Mouse (Mus musculus) MEL (cell line): Measurements from ENCODE around the gene Sag.
A peak's percentile ranks its signal among the peaks of the same experiment; 100 is the strongest.

Experiments
- CTCF ChIP-seq, 3 experiments: IDR thresholded peaks in 2 of 3; conservative IDR thresholded peaks in 1 of 3; 2 replicates each; pipeline ENCODE4 v1.5.1; 2011 to 2012; ENCODE audit warnings: low read length in 3 of 3, low read depth in 2 of 3, mild to moderate bottlenecking in 2 of 3, improper control_type of control experiment in 1 of 3, inconsistent platforms in 1 of 3, mixed read lengths in 1 of 3, moderate library complexity in 1 of 3; ENCODE audit not compliant: control insufficient read depth in 1 of 3, insufficient read depth in 1 of 3, poor library complexity in 1 of 3, severe bottlenecking in 1 of 3
- HCFC1 ChIP-seq: IDR thresholded peaks from 2 replicates; pipeline ENCODE4 v1.6.1; 2012; ENCODE audit warnings: low read depth, mild to moderate bottlenecking, inconsistent platforms, low read length, improper control_type of control experiment, moderate library complexity
- POLR2A ChIP-seq, 2 experiments: IDR thresholded peaks; 2 replicates each; pipeline ENCODE4 v1.6.1; 2011 to 2012; ENCODE audit warnings: low read length in 2 of 2, mild to moderate bottlenecking in 2 of 2, control low read depth in 1 of 2, improper control_type of control experiment in 1 of 2, low read depth in 1 of 2, moderate library complexity in 1 of 2; ENCODE audit not compliant: control insufficient read depth in 1 of 2, insufficient read depth in 1 of 2, poor library complexity in 1 of 2
- USF1 ChIP-seq: IDR thresholded peaks from 2 replicates; pipeline ENCODE4 v1.6.1; 2014; ENCODE audit warnings: low read depth, mild to moderate bottlenecking, inconsistent platforms, low read length, improper control_type of control experiment, moderate library complexity

GRCm38 (mm10) chr1:87852081-87852790 lies 48.8 kb downstream of the Sag start:
- TF ChIP-seq HCFC1 (0 out of 2 replicates have a peak, but pooled peaks have one; percentile 15), POLR2A (IDR thresholded peaks at IDR 0.05; ENCODE audit: control insufficient read depth in 1 of 2, insufficient read depth in 1 of 2, low read depth in 1 of 2, low read length in 2 of 2, poor library complexity in 1 of 2) (no peak), USF1 (no peak), CTCF (IDR thresholded peaks at IDR 0.05 in 2 of 3, conservative IDR thresholded peaks at IDR 0.05 in 1 of 3; ENCODE audit: control insufficient read depth in 1 of 3, insufficient read depth in 1 of 3, low read depth in 2 of 3, low read length in 3 of 3, poor library complexity in 1 of 3, severe bottlenecking in 1 of 3) (no peak)
